In genomic region chr8:93810028-93810858, GRCm38 (mm10) we compare ENCODE assay signal across 8 mouse cellular contexts. TPM values are rescaled to one million over a fixed set of nuclear protein-coding genes. Genes with fewer than 3 reads are reported as not detected.
DNase-seq lines count a peak whose midpoint lies in the region; ATAC-seq and TF ChIP-seq lines count a peak whose summit lies in the region.

No protein-coding gene starts in this region.

- WGBS in heart, embryonic 12.5 days: under 1% methylated on average over 48 of the region's 116 CpGs
- WGBS in kidney, embryonic 16.5 days: under 1% methylated on average over 32 of the region's 116 CpGs
- WGBS in liver, embryonic 11.5 days: under 1% methylated on average over 55 of the region's 116 CpGs
- WGBS in neural tube, embryonic 12.5 days: under 1% methylated on average over 42 of the region's 116 CpGs

- H3K4me1 ChIP-seq in embryonic fibroblast, embryonic 13.5 days (ENCODE audit: control insufficient read depth, insufficient read depth, low read length): no peaks in the 10 kb centered on the region
- peaks cover 26% of the 10 kb centered on the region for H3K4me1 ChIP-seq in heart, embryonic 12.5 days (replicated peaks)
- peaks cover 29% of the 10 kb centered on the region for H3K4me1 ChIP-seq in kidney, embryonic 16.5 days (ENCODE audit: insufficient read depth, low read length)
- peaks cover 4% of the 10 kb centered on the region; the same call in 1 of the 2 replicates for H3K4me1 ChIP-seq in liver, embryonic 11.5 days (replicated peaks; ENCODE audit: control insufficient read depth, insufficient read depth, low read length)
- H3K4me1 ChIP-seq in neural tube, embryonic 12.5 days: peaks cover 28% of the 10 kb centered on the region

- H3K79me2 ChIP-seq in C2C12 (ENCODE audit: control insufficient read depth, insufficient read depth): peaks cover 27% of the 10 kb centered on the region

- ATAC-seq in heart, embryonic 12.5 days (ENCODE audit: insufficient number of reproducible peaks, low FRiP score): peak; percentile 90
- ATAC-seq in kidney, embryonic 16.5 days (ENCODE audit: low FRiP score, low TSS enrichment): peak; percentile 90
- ATAC-seq in liver, embryonic 11.5 days (replicated peaks; ENCODE audit: low FRiP score): peak; percentile 87
- ATAC-seq in neural tube, embryonic 12.5 days (ENCODE audit: low FRiP score, low read depth): peak; percentile 85

- no peak overlapping the region for H3K27ac ChIP-seq in embryonic fibroblast, embryonic 13.5 days (ENCODE audit: insufficient read depth, low read length)
- peak overlapping the region; percentile 59 for H3K27ac ChIP-seq in heart, embryonic 12.5 days (ENCODE audit: poor library complexity, severe bottlenecking)
- peak overlapping the region; percentile 34; the same call in 1 of the 2 replicates for H3K27ac ChIP-seq in kidney, embryonic 16.5 days (ENCODE audit: low read length)
- H3K27ac ChIP-seq in liver, embryonic 11.5 days (ENCODE audit: low read depth, low read length): no peak overlapping the region
- H3K27ac ChIP-seq in neural tube, embryonic 12.5 days: peak overlapping the region; percentile 74; the same call in 1 of the 2 replicates

- H3K36me3 ChIP-seq in C2C12 (ENCODE audit: control insufficient read depth, insufficient read depth): no peaks in the 10 kb centered on the region
- no peaks in the 10 kb centered on the region for H3K36me3 ChIP-seq in heart, embryonic 12.5 days
- no peaks in the 10 kb centered on the region for H3K36me3 ChIP-seq in kidney, embryonic 16.5 days (ENCODE audit: insufficient read depth, low read length)
- no peaks in the 10 kb centered on the region for H3K36me3 ChIP-seq in liver, embryonic 11.5 days (ENCODE audit: control insufficient read depth, insufficient read depth, low read length)
- no peaks in the 10 kb centered on the region for H3K36me3 ChIP-seq in neural tube, embryonic 12.5 days

- peak; percentile 95 for DNase-seq in brain, adult 2 months (ENCODE audit: low read depth, low spot score)
- peak; percentile 72 for DNase-seq in liver, embryonic 11.5 days (ENCODE audit: low spot score)
- DNase-seq in testis, postnatal 14 days (ENCODE audit: low spot score): peak; percentile 86

- H3K27me3 ChIP-seq in C2C12 (ENCODE audit: control insufficient read depth, insufficient read depth, insufficient read length): peaks cover 3% of the 10 kb centered on the region
- peaks cover 24% of the 10 kb centered on the region for H3K27me3 ChIP-seq in heart, embryonic 12.5 days (replicated peaks)
- peaks cover 30% of the 10 kb centered on the region for H3K27me3 ChIP-seq in kidney, embryonic 16.5 days (ENCODE audit: insufficient read depth, low read length)
- peaks cover 57% of the 10 kb centered on the region for H3K27me3 ChIP-seq in liver, embryonic 11.5 days (replicated peaks; ENCODE audit: control insufficient read depth, insufficient read depth, low read length)
- H3K27me3 ChIP-seq in neural tube, embryonic 12.5 days (replicated peaks): no peaks in the 10 kb centered on the region

- no peaks in the 10 kb centered on the region for H3K79me3 ChIP-seq in C2C12 (ENCODE audit: low read depth)

- H3K4me2 ChIP-seq in heart, embryonic 12.5 days: peak overlapping the region; percentile 89
- H3K4me2 ChIP-seq in kidney, embryonic 16.5 days (replicated peaks; ENCODE audit: low read depth, low read length): peak overlapping the region; percentile 83
- H3K4me2 ChIP-seq in liver, embryonic 11.5 days: peak overlapping the region; percentile 89
- H3K4me2 ChIP-seq in neural tube, embryonic 12.5 days (replicated peaks): peak overlapping the region; percentile 64

- peak overlapping the region; percentile 74 for H3K9ac ChIP-seq in heart, embryonic 12.5 days
- peak overlapping the region; percentile 71 for H3K9ac ChIP-seq in kidney, embryonic 16.5 days (replicated peaks; ENCODE audit: low read length)
- H3K9ac ChIP-seq in liver, embryonic 11.5 days (ENCODE audit: low read depth, low read length): 0 out of 2 replicates have a peak overlapping the region, but pooled peaks have one; percentile 25
- peak overlapping the region; percentile 87 for H3K9ac ChIP-seq in neural tube, embryonic 12.5 days

- peak; percentile 32; the same call in 1 of the 2 replicates for TF ChIP-seq POLR2A in embryonic fibroblast, embryonic 13.5 days (IDR thresholded peaks at IDR 0.05; ENCODE audit: low read depth, low read length)

- peak overlapping the region; percentile 59 for H3K4me3 ChIP-seq in C2C12 (ENCODE audit: insufficient read depth, poor library complexity, severe bottlenecking)
- peak overlapping the region; percentile 61 for H3K4me3 ChIP-seq in embryonic fibroblast, embryonic 13.5 days (ENCODE audit: insufficient read depth, low read length)
- H3K4me3 ChIP-seq in heart, embryonic 12.5 days: peak overlapping the region; percentile 67
- H3K4me3 ChIP-seq in kidney, embryonic 16.5 days (ENCODE audit: low read length): peak overlapping the region; percentile 68
- H3K4me3 ChIP-seq in liver, embryonic 11.5 days (ENCODE audit: low read depth, low read length): peak overlapping the region; percentile 62
- peak overlapping the region; percentile 72 for H3K4me3 ChIP-seq in neural tube, embryonic 12.5 days

- no peaks in the 10 kb centered on the region for H3K9me3 ChIP-seq in heart, embryonic 12.5 days (replicated peaks)
- no peaks in the 10 kb centered on the region for H3K9me3 ChIP-seq in kidney, embryonic 16.5 days (ENCODE audit: low read length)
- no peaks in the 10 kb centered on the region for H3K9me3 ChIP-seq in liver, embryonic 11.5 days (ENCODE audit: control insufficient read depth, low read length)
- H3K9me3 ChIP-seq in neural tube, embryonic 12.5 days: no peaks in the 10 kb centered on the region

- peak overlapping the region; percentile 71 for H3ac ChIP-seq in C2C12 (ENCODE audit: control insufficient read depth, insufficient read length, low read depth)

- TF ChIP-seq CTCF in C2C12 (IDR thresholded peaks at IDR 0.05; ENCODE audit: control insufficient read depth, insufficient read depth, insufficient read length): no peak
- no peak for TF ChIP-seq CTCF in embryonic fibroblast, embryonic 13.5 days (IDR thresholded peaks at IDR 0.05; ENCODE audit: borderline replicate concordance, insufficient read depth, low read length)

TF ChIP-seq in C2C12, 6 proteins besides CTCF, POLR2A, EP300 and RAD21:
- TF ChIP-seq FOSL1 (IDR thresholded peaks at IDR 0.05; ENCODE audit: insufficient read depth, low read length, poor library complexity, severe bottlenecking) (no peak), MAX (IDR thresholded peaks at IDR 0.05) (no peak), MYOG (IDR thresholded peaks at IDR 0.05; ENCODE audit: control insufficient read depth, extremely low read depth, insufficient read length) (no peak), USF1 (IDR thresholded peaks at IDR 0.05; ENCODE audit: low read depth) (no peak), MYOD1 (IDR thresholded peaks at IDR 0.05; ENCODE audit: control insufficient read depth, insufficient read length, low read depth) (no peak), CEBPB (IDR thresholded peaks at IDR 0.05; ENCODE audit: low read depth) (no peak)

RNA-seq across cellular contexts. Expression of gene Gnao1, which starts 0.5 kb away (rescaled TPM):
- 20.5 TPM for polyA plus RNA-seq in C2C12 (2012; fragmentation: generic; extraction: Trizol)
- polyA plus RNA-seq in embryonic fibroblast, embryonic 13.5 days (2011; ENCODE audit: insufficient read length, low read depth, missing spikeins): 11.9 and 19.8 TPM in 2 replicates
- 18.7 and 19.3 TPM in 2 replicates for polyA plus RNA-seq in heart, embryonic 12.5 days (2016; fragmentation: Nextera tagmentation; extraction: Ambion mirVana)
- 2.8 and 3.3 TPM in 2 replicates for polyA plus RNA-seq in kidney, embryonic 16.5 days (2015; fragmentation: Nextera tagmentation; extraction: Ambion mirVana)
- 2.4 and 2.8 TPM in 2 replicates for polyA plus RNA-seq in liver, embryonic 11.5 days (2014; fragmentation: Nextera tagmentation; extraction: Ambion mirVana)
- polyA plus RNA-seq in neural tube, embryonic 12.5 days (2016; fragmentation: Nextera tagmentation; extraction: Ambion mirVana): 90.6 and 92.7 TPM in 2 replicates

Comparison
In these comparisons a context has a peak if more than half of its experiments do, and no peak if none do; other contexts are left out.
1. H3K27ac ChIP-seq: peak in heart, embryonic 12.5 days (single experiment), kidney, embryonic 16.5 days (single experiment) and neural tube, embryonic 12.5 days (single experiment); none in embryonic fibroblast, embryonic 13.5 days (single experiment) and liver, embryonic 11.5 days (single experiment).
2. H3K9ac ChIP-seq: peak in every context shown above with its lines; median percentile 87 in neural tube, embryonic 12.5 days; 74 in heart, embryonic 12.5 days; 71 in kidney, embryonic 16.5 days; 25 in liver, embryonic 11.5 days.
3. Peak in every context shown above with its lines, with median percentiles within 50 percentile points of each other: H3K4me3 ChIP-seq, DNase-seq, ATAC-seq and H3K4me2 ChIP-seq.